Mouse (Mus musculus) E14TG2a.4 (cell line): ENCODE measurements at regions not wholly inside any gene's neighbourhood (a gene's known extent, or its start where the extent isn't known, plus 50 kb on each side); places are given as distances from the start of the nearest gene placed in this dataset.

Source experiments
- CTCF ChIP-seq: conservative IDR thresholded peaks from 2 replicates; pipeline ENCODE4 v1.5.1; 2014; ENCODE audit warnings: low read length
- NANOG ChIP-seq: IDR thresholded peaks from 2 replicates; pipeline ENCODE4 v1.6.1; 2014; ENCODE audit warnings: borderline replicate concordance, low read length, mixed read lengths
- POU5F1 ChIP-seq: IDR thresholded peaks from 2 replicates; pipeline ENCODE4 v1.6.1; 2014; ENCODE audit warnings: low read length, borderline replicate concordance

- TF ChIP-seq CTCF (no peak), POU5F1 (no peak), NANOG (no peak)
Observed at GRCm38 (mm10) chr2:137654296-137654695, 537.9 kb upstream of the Jag1 start.
